ENCODE assay signal across 14 mouse cellular contexts in genomic region chr6:14197107-14197506, GRCm38 (mm10).
A peak's percentile ranks its signal among the peaks of the same experiment; 100 is the strongest.
DNase-seq lines count a peak whose midpoint lies in the region.
"Had no signal": no experiment of that assay in that cellular context is flagged by ENCODE, and none has a peak within 500 bp of the region (broad histone marks: within the 10 kb centered on the region; RNA-seq: fewer than 3 reads in every experiment).

No protein-coding gene starts in this region.

- intact Hi-C loops in heart, postnatal 25 days (cut with DNase I): no loop called here

- peak; percentile 80 for DNase-seq in heart, adult 11 months
- no peak for DNase-seq in heart, postnatal 25 days (ENCODE audit: low spot score)
- DNase-seq in ovary, postnatal 36 days (ENCODE audit: low spot score): peak; percentile 6
- no peak for DNase-seq in ovary, postnatal 10 days (ENCODE audit: low spot score)
- DNase-seq in adrenal gland, adult 2 months: peak; percentile 79
- DNase-seq in adrenal gland, postnatal 25 days: peak; percentile 27
- no peak for DNase-seq in cerebellum, postnatal 25 days
- DNase-seq in kidney, postnatal 25 days: no peak
- DNase-seq: cerebellum, adult 8-10 months; cerebellum, postnatal 14 days; gastrocnemius, adult 2 months; gastrocnemius, postnatal 25 days; heart, postnatal 4 days; kidney, adult 8-10 months had no signal

Comparison
In these comparisons a context has a peak if more than half of its experiments do, and no peak if none do; other contexts are left out.
1. DNase-seq: peak in heart, adult 11 months (single experiment), ovary, postnatal 36 days (single experiment), adrenal gland, adult 2 months (single experiment) and adrenal gland, postnatal 25 days (single experiment); none in heart, postnatal 25 days (single experiment), ovary, postnatal 10 days (single experiment), cerebellum, postnatal 25 days (0 of 2) and kidney, postnatal 25 days (0 of 2).